Mouse (Mus musculus): ENCODE measurements around the gene Slc34a1.

DNA sequence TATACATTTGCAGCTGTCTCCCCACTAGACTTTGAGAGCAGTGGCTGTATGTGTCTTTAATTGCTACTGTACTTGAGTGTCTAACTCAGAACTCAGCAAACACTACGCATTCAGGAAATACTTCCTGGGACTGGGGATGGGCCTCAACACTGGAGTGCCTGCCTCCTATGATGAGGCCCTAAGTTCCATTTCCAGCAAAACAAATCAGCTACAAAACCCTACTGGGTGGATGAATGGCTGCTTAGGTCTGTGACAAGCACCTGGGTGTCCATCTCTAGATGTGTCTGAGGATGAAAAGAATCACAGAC lies 2.0 kb downstream of the Slc34a1 start:
- TF ChIP-seq CTCF (conservative IDR thresholded peaks at IDR 0.05; ENCODE audit: low read length) (no peak), POU5F1 (IDR thresholded peaks at IDR 0.05; ENCODE audit: borderline replicate concordance, low read length) (no peak)
